Mouse (Mus musculus): ENCODE results near the gene Tnik.

Tnik gene

DNA sequence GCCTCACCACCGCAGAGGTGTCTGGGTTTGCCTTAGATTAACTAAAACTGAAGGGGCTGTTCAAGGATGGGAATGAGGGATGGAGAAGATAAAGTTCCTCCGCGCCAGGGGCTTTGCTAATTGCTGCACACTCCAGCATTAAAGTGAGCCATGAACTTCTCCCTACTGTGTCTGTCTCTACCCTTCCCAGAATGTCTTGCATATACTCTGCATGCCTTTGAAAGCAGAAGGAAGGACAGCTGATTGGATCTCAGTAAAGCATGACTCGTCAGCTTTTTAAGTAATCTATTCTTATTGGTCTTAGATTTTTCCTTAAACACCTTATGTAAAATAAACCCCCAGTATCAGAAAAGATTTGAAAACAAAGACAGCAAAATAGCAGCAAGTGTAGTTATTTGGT, 203.7 kb downstream of the Tnik start:
- DNase-seq (ENCODE audit: low read depth, low spot score), result no peak

DNA sequence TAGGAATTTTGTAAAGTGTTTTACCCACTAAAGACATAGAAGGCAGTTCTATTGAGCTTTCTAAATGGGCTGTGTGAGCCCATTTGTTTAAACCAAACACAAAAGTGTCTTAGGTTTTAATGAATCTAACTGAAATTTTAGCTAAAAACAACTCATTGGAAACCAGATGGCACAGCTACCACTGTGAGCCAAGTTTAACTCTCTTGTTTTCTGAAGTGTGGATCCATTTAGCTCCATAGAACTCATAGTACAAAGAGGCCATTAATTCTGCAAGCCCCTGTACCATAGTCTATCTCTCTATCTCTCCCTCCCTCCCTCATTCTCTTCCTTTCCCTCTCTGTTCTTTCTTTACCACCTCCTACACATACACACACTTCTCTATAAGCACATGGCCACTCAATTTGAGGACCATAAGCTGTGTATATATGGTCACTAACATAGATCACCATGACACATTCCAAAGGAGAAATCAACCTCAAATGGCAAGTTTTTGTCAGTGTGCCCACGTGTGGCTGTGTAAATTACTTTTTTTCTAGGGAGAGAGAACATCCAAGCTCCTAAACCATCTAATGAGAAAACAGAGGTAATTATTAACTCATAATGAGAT, 204.2 kb downstream of the Tnik start:
- peak; percentile 76 for DNase-seq (ENCODE audit: low read depth, low spot score)

DNA sequence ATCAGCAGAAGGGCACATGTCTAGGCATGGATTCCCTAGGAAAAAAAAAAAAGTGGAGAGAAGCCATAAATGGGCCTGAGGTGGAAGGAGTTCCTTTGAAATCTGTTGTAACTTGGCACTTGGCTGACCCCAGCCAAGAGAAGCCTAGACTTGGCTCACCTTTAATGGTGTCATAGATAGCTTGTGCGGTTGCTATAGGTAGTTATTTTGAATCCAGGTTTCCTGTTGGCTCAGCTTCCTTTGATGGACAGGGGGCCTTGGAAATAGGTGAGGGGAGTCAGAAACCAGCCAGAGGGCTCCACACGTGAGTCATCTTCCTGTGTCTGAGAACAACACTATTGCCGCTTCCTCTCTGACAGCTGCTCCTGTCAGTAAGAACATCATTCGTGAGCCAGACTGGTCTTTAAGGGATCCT, 204.9 kb downstream of the Tnik start:
- no peak for DNase-seq (ENCODE audit: low read depth, low spot score)

DNA sequence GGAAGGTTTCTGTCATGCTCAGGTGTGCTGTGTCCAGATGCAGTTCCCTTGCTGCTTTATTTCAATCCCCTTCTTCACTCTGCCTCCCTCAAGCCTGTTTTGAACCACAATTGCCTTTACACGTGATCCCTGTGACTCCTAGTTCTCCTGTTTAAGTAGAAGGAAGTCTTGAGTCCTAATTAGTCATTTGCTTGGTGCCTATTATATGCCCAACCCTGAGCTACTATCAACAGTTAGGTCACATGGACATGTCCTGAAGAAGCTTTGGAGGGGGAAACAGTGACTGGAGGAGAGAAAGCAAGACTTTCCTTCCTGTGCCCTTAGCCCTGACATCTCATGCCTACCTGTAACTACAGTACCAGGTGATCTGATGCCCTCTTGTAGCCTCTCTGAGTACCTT, 210.4 kb downstream of the Tnik start:
- DNase-seq (ENCODE audit: low read depth, low spot score), result no peak

- peak; percentile 59 for DNase-seq (ENCODE audit: low read depth, low spot score)
Observed at GRCm38 (mm10) chr3:28477373-28477772, 214.4 kb downstream of the Tnik start.

GRCm38 (mm10) chr3:28485716-28486115, 222.7 kb downstream of the Tnik start:
- peak; percentile 86 for DNase-seq (ENCODE audit: low read depth, low spot score)

- no peak for DNase-seq (ENCODE audit: low read depth, low spot score)
Observed at GRCm38 (mm10) chr3:28487418-28487817, 224.4 kb downstream of the Tnik start.

- DNase-seq (ENCODE audit: low read depth, low spot score), result peak; percentile 77
Observed at GRCm38 (mm10) chr3:28491085-28492041, 228.3 kb downstream of the Tnik start.

DNA sequence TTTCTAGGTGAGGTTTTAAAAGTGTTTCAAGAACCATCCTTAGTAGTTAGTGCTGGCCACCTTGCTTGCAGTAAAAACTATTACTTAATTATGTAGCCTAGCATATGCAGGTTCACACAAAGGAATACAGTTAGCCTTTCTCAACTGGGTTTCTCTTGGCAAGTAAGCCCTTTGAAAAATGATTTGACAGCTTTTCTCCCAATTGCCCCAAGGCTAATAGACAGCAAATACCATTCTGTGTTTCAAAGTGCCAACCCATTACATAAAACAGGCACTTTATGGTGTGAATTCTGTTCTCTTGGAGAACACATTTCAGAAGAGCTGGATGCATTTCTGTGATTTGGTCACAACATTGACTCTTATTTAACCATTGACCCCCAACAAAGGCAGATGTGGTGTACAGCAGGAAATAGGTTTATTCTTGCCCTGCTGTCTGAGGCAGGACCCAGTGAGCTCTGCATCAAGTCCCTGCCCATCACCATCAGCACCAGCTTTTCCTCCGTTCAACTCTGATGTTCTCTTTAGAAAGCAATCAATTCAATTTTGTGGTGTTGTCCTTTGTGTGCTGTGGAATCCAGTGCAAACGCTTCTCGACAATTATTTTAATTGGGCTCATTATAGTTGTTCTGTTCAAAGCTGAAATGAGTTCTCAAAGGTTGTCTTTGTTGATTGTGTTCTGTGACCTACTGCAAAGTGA, 233.9 kb downstream of the Tnik start:
- DNase-seq (ENCODE audit: low read depth, low spot score), result peak; percentile 25

- DNase-seq (ENCODE audit: low read depth, low spot score), result peak; percentile 43
Observed at GRCm38 (mm10) chr3:28497503-28497857, 234.5 kb downstream of the Tnik start.

DNA sequence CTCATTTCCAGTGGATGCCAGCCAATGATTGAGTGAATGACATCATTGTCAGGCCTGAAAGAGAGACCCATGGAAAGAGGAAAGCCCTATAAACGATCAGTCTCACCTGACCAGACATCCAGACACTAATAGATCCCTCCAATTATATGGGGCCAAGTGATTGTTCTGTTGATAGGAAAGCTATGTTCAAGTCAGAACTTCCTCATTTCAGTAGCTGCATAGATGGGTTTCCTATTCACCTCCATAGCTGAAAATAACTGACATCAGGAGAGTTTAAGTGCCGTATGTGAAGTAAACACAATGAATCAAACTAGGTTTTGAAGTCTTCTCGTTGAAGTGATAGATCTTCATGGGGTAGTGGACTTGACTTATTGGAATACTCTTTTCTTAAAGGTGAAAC, 239.7 kb downstream of the Tnik start:
- no peak for DNase-seq (ENCODE audit: low read depth, low spot score)

DNA sequence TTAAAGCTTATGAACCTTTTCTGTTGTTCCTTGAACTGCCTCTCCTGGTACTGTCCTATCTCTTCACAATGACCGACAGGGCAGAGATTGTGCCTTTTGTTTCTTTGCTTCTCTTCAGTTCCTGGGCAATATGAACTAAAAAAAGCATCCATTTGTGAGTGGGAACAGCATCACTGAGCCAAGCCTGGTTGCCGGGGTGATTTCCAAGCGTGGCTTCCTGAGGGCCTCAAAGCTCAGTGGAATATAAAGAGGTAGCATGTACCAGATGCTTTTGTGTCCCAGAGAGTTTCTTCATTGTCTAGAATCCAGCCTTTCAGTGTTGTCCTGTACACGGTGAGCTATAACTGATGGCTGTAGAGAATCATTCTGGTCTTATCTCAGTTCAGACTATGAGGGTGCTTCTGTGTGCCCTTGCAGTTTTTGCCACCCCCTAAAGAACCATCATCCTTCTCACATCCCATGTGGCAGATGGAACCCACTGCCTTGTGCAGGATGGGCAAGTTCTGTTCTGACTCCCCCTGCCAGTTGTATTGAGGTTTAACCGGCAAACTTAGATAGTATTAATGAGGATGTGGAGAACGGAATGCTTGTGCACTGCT, 246.4 kb downstream of the Tnik start:
- peak; percentile 87 for DNase-seq (ENCODE audit: low read depth, low spot score)

DNA sequence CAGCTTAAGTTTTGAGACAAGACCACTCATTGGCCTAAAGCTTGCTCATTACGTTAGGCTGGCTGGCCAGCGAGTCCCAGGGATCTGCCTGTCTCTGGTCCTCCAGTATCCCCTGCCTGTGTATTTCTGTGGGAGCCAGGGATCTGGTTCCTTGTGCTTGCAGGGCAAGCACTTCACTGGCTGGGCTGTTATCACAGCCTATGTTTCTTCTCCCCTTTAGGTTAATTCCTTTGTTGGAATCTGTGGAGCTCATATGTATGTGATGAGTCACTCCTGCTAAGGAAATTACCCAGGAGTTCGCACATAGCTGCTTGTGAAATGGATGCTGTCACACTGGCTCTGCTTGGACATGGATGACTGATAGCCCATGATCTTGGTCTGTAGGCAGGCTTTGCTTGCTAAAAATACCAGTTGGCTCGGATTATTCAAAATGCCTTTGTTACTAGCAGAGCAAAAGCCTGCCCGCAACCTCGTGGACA, 260.0 kb downstream of the Tnik start:
- DNase-seq (ENCODE audit: low read depth, low spot score), result peak; percentile 86

DNA sequence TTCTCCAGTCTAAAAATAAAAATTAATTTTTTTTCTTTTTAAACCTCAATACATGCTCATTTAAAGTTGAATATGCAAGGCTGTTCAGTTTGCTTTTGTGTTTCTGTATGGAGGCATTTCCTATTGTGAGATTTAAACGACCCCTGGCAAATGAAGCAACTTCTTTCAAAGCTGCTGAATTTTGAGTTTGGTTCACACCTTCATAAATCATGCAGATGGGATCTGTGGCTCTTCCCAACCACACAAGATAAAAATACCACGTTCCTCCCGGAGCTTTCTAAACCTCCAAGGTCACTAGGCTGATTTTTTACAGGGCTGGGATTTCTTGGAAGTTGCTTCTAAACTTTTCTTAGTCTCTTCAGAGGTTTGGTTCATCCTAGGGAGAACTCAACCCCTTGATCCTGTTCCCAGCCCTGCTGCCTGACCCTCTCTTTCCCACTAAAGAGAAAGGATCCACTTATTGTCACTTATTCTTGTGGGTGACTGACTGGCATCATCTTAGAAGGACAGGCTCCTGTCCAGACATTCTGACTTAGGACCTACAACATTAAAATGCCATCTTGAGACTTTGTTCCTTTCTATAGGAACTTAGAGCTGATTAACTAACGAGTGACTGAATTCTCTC, 260.6 kb downstream of the Tnik start:
- peak; percentile 67 for DNase-seq (ENCODE audit: low read depth, low spot score)

DNA sequence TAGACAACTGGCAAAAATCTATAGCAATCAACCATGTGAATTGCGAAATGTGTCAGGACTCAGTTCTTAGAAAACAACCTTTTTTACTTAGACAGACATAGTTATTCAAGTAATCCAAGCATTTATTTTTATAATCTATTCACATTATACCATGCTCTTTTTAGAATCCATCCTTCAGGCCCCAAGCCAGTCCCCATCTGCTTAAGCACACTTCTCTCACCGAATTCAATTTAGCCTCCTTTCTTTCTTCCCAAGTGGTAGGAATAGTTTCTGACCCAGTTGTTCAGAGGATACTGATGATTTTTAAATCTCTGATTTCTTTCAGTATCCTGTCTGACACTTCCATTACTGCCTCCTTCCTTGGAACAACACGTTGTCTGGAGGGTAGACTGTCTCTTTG, 261.5 kb downstream of the Tnik start:
- peak; percentile 60 for DNase-seq (ENCODE audit: low read depth, low spot score)

DNA sequence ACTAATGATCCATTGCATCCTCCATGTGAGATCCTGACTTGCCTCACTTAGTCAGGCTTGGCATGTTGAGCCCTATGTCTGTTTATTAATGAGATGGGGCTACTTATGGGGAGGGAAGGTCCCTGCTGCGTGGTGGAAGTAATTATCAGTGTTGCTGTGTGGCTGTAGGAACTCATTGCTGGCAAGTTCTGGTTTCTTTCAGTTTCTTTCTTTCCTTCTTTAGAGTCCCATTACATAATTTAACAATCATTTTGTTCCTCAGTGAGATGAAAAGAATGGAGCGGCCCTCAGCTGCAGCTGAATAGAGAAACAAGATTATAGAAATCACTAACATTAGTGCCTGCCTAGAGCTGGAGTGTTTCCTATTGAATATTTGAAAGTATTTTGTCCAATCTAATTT, 263.7 kb downstream of the Tnik start:
- DNase-seq (ENCODE audit: low read depth, low spot score), result no peak

GRCm38 (mm10) chr3:28527231-28527630, 264.2 kb downstream of the Tnik start:
- peak; percentile 80 for DNase-seq (ENCODE audit: low read depth, low spot score)

DNA sequence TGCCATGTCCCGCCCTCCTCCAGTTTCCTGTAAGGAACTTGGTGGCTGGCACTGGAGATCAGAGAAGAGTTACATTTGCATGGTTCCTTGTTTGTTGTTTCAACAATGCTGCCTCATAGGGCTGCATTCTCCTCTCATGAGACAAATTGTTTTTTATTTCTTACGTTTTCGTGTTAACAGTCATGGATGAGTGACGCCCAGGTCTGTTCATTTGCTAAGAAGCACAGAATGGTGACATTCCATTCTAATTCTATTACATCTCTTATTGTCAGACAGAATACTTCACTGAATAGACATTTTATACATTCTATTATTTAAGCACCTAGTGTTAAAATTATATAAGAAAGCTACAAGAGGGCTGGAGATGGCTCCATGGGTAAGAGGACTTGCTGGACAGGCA, 266.5 kb downstream of the Tnik start:
- DNase-seq (ENCODE audit: low read depth, low spot score), result no peak

- DNase-seq (ENCODE audit: low read depth, low spot score), result peak; percentile 90
Observed at GRCm38 (mm10) chr3:28531294-28531956, 268.4 kb downstream of the Tnik start.

GRCm38 (mm10) chr3:28532666-28533065, 269.7 kb downstream of the Tnik start:
- DNase-seq (ENCODE audit: low read depth, low spot score), result peak; percentile 73

DNA sequence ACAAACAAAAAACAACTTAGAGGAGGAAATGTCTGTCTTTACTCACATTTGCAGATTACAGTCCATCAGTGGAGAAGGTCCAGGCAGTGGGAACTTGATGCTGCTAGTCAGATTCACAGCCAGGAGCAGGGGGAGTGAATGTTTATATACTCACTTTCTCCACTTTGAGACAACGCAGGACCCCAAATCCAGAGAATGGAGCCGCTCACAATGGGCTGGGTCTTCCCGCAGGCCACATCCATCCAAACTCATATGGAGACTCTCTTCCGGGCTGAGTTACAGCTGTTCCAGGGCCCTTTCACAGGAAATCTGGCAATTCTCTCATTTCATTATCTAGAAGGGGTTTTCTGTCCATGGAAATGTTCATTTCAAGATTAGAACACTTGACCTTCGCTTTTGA, 277.1 kb downstream of the Tnik start:
- DNase-seq (ENCODE audit: low read depth, low spot score), result no peak

Data from brain, adult 2 months (tissue).